Mouse (Mus musculus) heart, embryonic 15.5 days (tissue): ENCODE data around the gene Cfap74. TPM values are rescaled to one million over a fixed set of nuclear protein-coding genes. Genes with fewer than 3 reads are reported as not detected.

Experiments used
- ATAC-seq: fragments of 200-750 bp; cut with Nextera tagmentation; replicated peaks from 2 replicates; pipeline ENCODE4 v1.8.0; 2017; ENCODE audit warnings: low read depth, moderate TSS enrichment; ENCODE audit not compliant: insufficient number of reproducible peaks, insufficient read depth, low FRiP score
- H3K27ac ChIP-seq: fragments of 300-500 bp; sonication (generic); 2 replicates; pipeline ENCODE4 v1.5.1; 2015; ENCODE audit warnings: mild to moderate bottlenecking, inconsistent platforms
- H3K27me3 ChIP-seq: fragments of 300-500 bp; sonication (generic); 2 replicates; pipeline ENCODE4 v1.6.1; 2015; ENCODE audit warnings: inconsistent platforms
- H3K36me3 ChIP-seq: fragments of 300-500 bp; sonication (generic); 2 replicates; pipeline ENCODE4 v1.6.1; 2015; ENCODE audit warnings: mild to moderate bottlenecking, inconsistent platforms
- H3K4me1 ChIP-seq: fragments of 300-500 bp; sonication (generic); replicated peaks from 2 replicates; pipeline ENCODE4 v1.6.1; 2015; ENCODE audit warnings: inconsistent platforms
- H3K4me2 ChIP-seq: fragments of 300-500 bp; sonication (generic); 2 replicates; pipeline ENCODE4 v1.6.1; 2015; ENCODE audit warnings: inconsistent platforms, mild to moderate bottlenecking, moderate library complexity
- H3K4me3 ChIP-seq: fragments of 300-500 bp; sonication (generic); 2 replicates; pipeline ENCODE4 v1.5.1; 2015; ENCODE audit warnings: mild to moderate bottlenecking, inconsistent platforms
- H3K9ac ChIP-seq: fragments of 300-500 bp; sonication (generic); 2 replicates; pipeline ENCODE4 v1.6.1; 2015; ENCODE audit warnings: mild to moderate bottlenecking, inconsistent platforms
- H3K9me3 ChIP-seq: fragments of 300-500 bp; sonication (generic); replicated peaks from 2 replicates; pipeline ENCODE4 v1.6.1; 2016; ENCODE audit warnings: inconsistent platforms
- WGBS: fragments of 180-500 bp; shearing (Covaris S2); methylation state at CpG from one replicate; pipeline ENCODE4 v1.1.7; 2015; ENCODE audit warnings: mixed read lengths; 5-methylcytosine and 5-hydroxymethylcytosine counted together
- polyA plus RNA-seq: library from polyadenylated mRNA; unstranded; fragments of >200 nt; fragmentation: Nextera tagmentation; extraction: Ambion mirVana; gene quantifications from 2 replicates; pipeline ENCODE4 v1.2.1, GENCODE M21; 2015

Gene Cfap74
- polyA plus RNA-seq, 1 experiment from 2014 or later, result 0.60 TPM

GRCm38 (mm10) chr4:155371797-155372735 is 36.9 kb upstream of the Cfap74 start:
- Histone ChIP-seq H3K4me3 (no peak overlapping the region), H3K4me1 (no peaks in the 10 kb centered on the region), H3K27me3 (peaks cover 11% of the 10 kb centered on the region; the same call in 1 of the 2 replicates), H3K27ac (no peak overlapping the region), H3K9ac (no peak overlapping the region), H3K36me3 (no peaks in the 10 kb centered on the region), H3K4me2 (no peak overlapping the region), H3K9me3 (no peaks in the 10 kb centered on the region)
- WGBS, result 68% methylated on average over 5 of the region's 5 CpGs
- ATAC-seq, result no peak

- Histone ChIP-seq H3K9ac (no peak overlapping the region), H3K9me3 (no peaks in the 10 kb centered on the region), H3K4me2 (no peak overlapping the region), H3K36me3 (no peaks in the 10 kb centered on the region), H3K4me3 (no peak overlapping the region), H3K27me3 (peaks cover 20% of the 10 kb centered on the region), H3K4me1 (no peaks in the 10 kb centered on the region), H3K27ac (no peak overlapping the region)
- WGBS, result 55% methylated on average over 7 of the region's 7 CpGs
- ATAC-seq, result no peak
Observed at GRCm38 (mm10) chr4:155381974-155382373, 27.0 kb upstream of the Cfap74 start.

- peaks cover 20% of the 10 kb centered on the region for H3K27me3 ChIP-seq
- H3K4me2 ChIP-seq, result no peak overlapping the region
- WGBS, result 25% methylated on average over 9 of the region's 9 CpGs
- ATAC-seq, result no peak
- no peak overlapping the region for H3K4me3 ChIP-seq
- no peak overlapping the region for H3K9ac ChIP-seq
- no peaks in the 10 kb centered on the region for H3K4me1 ChIP-seq
- H3K9me3 ChIP-seq, result no peaks in the 10 kb centered on the region
- H3K27ac ChIP-seq, result no peak overlapping the region
- H3K36me3 ChIP-seq, result no peaks in the 10 kb centered on the region
Observed at GRCm38 (mm10) chr4:155382752-155383151, 26.2 kb upstream of the Cfap74 start.

GRCm38 (mm10) chr4:155383326-155383725 is 25.7 kb upstream of the Cfap74 start:
- Histone ChIP-seq H3K4me1 (no peaks in the 10 kb centered on the region), H3K27ac (no peak overlapping the region), H3K36me3 (no peaks in the 10 kb centered on the region), H3K4me3 (no peak overlapping the region), H3K9ac (no peak overlapping the region), H3K4me2 (no peak overlapping the region), H3K27me3 (peaks cover 21% of the 10 kb centered on the region), H3K9me3 (no peaks in the 10 kb centered on the region)
- ATAC-seq, result no peak
- WGBS, result 64% methylated on average over 4 of the region's 4 CpGs

GRCm38 (mm10) chr4:155387166-155387565 is 21.8 kb upstream of the Cfap74 start:
- Histone ChIP-seq H3K9me3 (no peaks in the 10 kb centered on the region), H3K27me3 (peaks cover 32% of the 10 kb centered on the region), H3K4me1 (no peaks in the 10 kb centered on the region), H3K9ac (no peak overlapping the region), H3K27ac (no peak overlapping the region), H3K4me2 (no peak overlapping the region), H3K36me3 (no peaks in the 10 kb centered on the region), H3K4me3 (no peak overlapping the region)
- no peak for ATAC-seq
- WGBS, result 79% methylated on average over 8 of the region's 8 CpGs

GRCm38 (mm10) chr4:155395471-155395870 is 13.5 kb upstream of the Cfap74 start:
- Histone ChIP-seq H3K9me3 (no peaks in the 10 kb centered on the region), H3K27me3 (peaks cover 60% of the 10 kb centered on the region), H3K4me3 (no peak overlapping the region), H3K4me1 (peaks cover 7% of the 10 kb centered on the region), H3K9ac (no peak overlapping the region), H3K4me2 (no peak overlapping the region), H3K36me3 (no peaks in the 10 kb centered on the region), H3K27ac (no peak overlapping the region)
- WGBS, result 79% methylated on average over 5 of the region's 5 CpGs
- no peak for ATAC-seq

GRCm38 (mm10) chr4:155396751-155397150 is 12.2 kb upstream of the Cfap74 start:
- ATAC-seq, result no peak
- no peak overlapping the region for H3K27ac ChIP-seq
- H3K4me3 ChIP-seq, result no peak overlapping the region
- WGBS, result 77% methylated on average over 4 of the region's 4 CpGs
- H3K36me3 ChIP-seq, result no peaks in the 10 kb centered on the region
- no peaks in the 10 kb centered on the region for H3K9me3 ChIP-seq
- H3K27me3 ChIP-seq, result peaks cover 61% of the 10 kb centered on the region
- H3K9ac ChIP-seq, result no peak overlapping the region
- peaks cover 7% of the 10 kb centered on the region for H3K4me1 ChIP-seq
- no peak overlapping the region for H3K4me2 ChIP-seq

GRCm38 (mm10) chr4:155397511-155398221 is 11.3 kb upstream of the Cfap74 start, which contains the start of gene Gabrd:
Gene Gabrd, minus strand, starts transcription at chr4:155398112.
- Histone ChIP-seq H3K9me3 (no peaks in the 10 kb centered on the region), H3K27ac (no peak within 1 kb of the TSS), H3K36me3 (no peaks in the 10 kb centered on the region), H3K4me3 (peak within 1 kb of the TSS; percentile 39), H3K4me1 (peaks cover 7% of the 10 kb centered on the region), H3K4me2 (peak within 1 kb of the TSS; percentile 69), H3K9ac (no peak within 1 kb of the TSS), H3K27me3 (peaks cover 61% of the 10 kb centered on the region)
- WGBS, result under 1% methylated on average over 56 of the region's 57 CpGs
- ATAC-seq, result peak; percentile 35; the same call in 1 of the 2 replicates

GRCm38 (mm10) chr4:155398222-155398540 is 10.8 kb upstream of the Cfap74 start:
- no peaks in the 10 kb centered on the region for H3K9me3 ChIP-seq
- H3K4me2 ChIP-seq, result peak overlapping the region; percentile 69
- ATAC-seq, result no peak
- 3% methylated on average over 9 of the region's 9 CpGs for WGBS
- H3K9ac ChIP-seq, result no peak overlapping the region
- peak overlapping the region; percentile 39 for H3K4me3 ChIP-seq
- H3K27ac ChIP-seq, result no peak overlapping the region
- no peaks in the 10 kb centered on the region for H3K36me3 ChIP-seq
- H3K4me1 ChIP-seq, result peaks cover 7% of the 10 kb centered on the region
- H3K27me3 ChIP-seq, result peaks cover 61% of the 10 kb centered on the region

- Histone ChIP-seq H3K36me3 (no peaks in the 10 kb centered on the region), H3K4me1 (peaks cover 7% of the 10 kb centered on the region), H3K4me2 (no peak overlapping the region), H3K4me3 (no peak overlapping the region), H3K27me3 (peaks cover 45% of the 10 kb centered on the region), H3K9me3 (no peaks in the 10 kb centered on the region), H3K9ac (no peak overlapping the region), H3K27ac (no peak overlapping the region)
- no peak for ATAC-seq
- WGBS, result 54% methylated on average over 7 of the region's 7 CpGs
Observed at GRCm38 (mm10) chr4:155401121-155401520, 7.9 kb upstream of the Cfap74 start.

- Histone ChIP-seq H3K9me3 (no peaks in the 10 kb centered on the region), H3K27ac (no peak overlapping the region), H3K36me3 (no peaks in the 10 kb centered on the region), H3K4me3 (no peak overlapping the region), H3K4me2 (no peak overlapping the region), H3K27me3 (peaks cover 35% of the 10 kb centered on the region), H3K9ac (no peak overlapping the region), H3K4me1 (peaks cover 7% of the 10 kb centered on the region)
- 69% methylated on average over 1 of the region's 1 CpGs for WGBS
- no peak for ATAC-seq
Observed at GRCm38 (mm10) chr4:155402489-155402888, 6.5 kb upstream of the Cfap74 start.
